Mouse (Mus musculus) common myeloid progenitor, adult 5-6 weeks (primary cell): Measurements from ENCODE around the gene Ldha. TPM values are rescaled to one million over a fixed set of nuclear protein-coding genes. Genes with fewer than 3 reads are reported as not detected.
"Not testable (repeated sequence)": the region's sequence is repeated elsewhere in the genome, so short reads cannot be mapped to it uniquely, and the experiment has no call there.

Experiments used
- ATAC-seq: replicated peaks from 2 replicates; pipeline ENCODE4 v1.8.0; 2016; ENCODE audit warnings: low read depth, mild to moderate bottlenecking, moderate TSS enrichment, inconsistent platforms; ENCODE audit not compliant: poor library complexity, severe bottlenecking
- total RNA-seq: library from RNA; stranded (forward); fragments of 200-1000, 187-1606 nt; gene quantifications from 2 replicates; pipeline ENCODE4 v1.2.3, GENCODE M21; 2017

Ldha gene
- 434 and 497 TPM in 2 replicates for total RNA-seq

DNA sequence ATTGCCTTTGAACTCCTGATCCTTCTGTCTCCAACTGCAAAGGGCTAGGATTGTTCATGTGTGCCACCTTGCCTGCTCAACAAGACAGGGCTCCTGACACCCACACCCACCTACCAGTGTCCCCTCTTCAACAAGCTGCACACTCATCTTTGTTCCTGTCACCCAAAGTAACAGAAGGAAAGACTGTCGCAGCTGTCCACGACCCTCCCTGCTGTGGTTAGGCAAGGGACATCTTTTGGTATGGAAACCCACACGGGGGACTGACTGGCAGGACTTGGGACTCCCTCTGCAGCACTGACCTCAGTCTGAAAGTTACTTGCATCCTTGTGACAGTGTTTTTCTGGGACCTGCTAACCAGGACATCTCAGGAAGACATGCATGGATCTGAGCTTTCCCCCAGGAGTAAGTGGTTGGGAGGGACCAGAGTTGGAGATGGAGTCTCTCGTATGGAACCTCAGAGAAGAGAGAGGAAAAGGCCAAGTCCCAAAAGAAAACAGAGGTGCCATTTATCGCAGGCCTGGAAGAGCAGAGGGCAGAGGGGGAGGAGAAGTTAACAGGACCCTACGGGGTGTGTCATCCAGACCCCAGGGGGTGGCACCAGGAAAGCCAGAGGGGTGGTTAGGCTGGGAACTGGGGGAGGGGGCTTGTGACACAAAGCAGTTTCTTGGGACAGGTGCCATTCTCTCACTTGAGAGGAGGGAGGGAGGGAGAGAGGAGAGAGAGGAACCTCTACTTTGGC, at the start of gene Ldha:
TSS of gene Ldha (plus strand) at position 689 of the 739 bp plus-strand sequence.
- no peak for ATAC-seq

DNA sequence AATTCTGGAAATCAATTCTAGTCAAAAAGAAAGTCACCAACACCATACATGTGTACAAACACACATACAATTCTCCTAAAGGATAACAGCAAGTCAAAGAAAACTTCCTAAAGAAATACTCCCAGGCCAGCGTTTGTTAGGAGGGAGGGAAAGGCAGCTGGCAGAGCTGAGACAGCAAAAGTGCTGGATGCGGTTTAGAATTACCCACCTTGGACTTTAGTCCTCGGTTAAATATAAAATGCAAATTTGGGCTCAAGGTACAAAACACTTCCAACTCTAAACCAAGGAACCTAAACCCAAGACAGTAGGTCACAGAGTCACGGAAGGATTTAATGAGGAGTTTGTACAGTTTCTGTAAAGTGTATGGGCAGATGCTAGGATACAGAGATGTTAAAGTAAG, 47.4 kb upstream of the Ldha start:
- ATAC-seq = no peak

DNA sequence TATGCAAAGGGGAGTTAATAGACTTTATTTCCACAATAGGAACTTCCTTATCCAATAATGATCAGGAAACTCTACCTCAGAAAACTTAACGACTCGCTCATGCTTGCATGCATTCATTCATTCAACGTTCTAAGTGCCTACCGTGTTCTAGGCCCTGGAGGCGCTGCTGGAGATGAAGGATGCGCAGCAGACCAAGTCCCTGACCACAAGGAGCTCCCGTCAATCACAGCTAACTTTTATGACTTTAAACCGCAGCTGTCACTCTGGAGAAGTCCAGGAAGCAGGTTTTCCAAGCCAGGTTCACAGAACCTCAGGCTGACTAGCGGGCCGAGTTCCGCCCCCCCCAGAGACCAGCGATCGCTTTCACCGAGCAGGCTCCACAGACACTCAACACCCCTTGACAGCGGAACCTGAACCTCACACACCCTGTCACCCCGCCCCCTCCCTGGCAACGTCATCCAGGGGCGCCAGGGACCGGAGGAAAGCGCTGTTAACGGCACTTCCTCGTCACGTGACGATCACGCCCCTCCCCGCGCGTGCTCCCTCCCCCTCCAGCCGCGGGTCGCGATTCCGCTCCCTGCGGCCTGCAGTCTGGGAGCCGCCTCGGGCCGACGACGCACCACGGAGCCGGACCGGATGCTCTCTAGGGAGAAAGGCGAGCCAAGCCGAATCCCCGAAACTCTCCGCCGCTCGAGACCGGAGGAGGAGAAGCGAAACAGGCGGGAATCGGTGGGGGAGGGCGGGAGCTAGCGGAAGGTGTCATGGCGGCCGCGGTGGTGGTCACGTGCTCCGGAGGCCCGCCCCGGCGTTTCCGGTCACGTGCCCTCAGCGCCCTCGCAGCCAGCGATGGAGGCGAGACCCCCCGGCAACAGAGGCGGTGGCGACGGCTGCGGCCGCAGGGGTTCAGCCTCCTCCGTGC, 45.7 kb upstream of the Ldha start, which contains the start of the genes Hps5 and Gtf2h1:
TSS of gene Hps5 (minus strand) at position 778 of the 919 bp plus-strand sequence.
TSS of gene Gtf2h1 (plus strand) at position 817 of the 919 bp plus-strand sequence.
- ATAC-seq = peak; percentile 96

DNA sequence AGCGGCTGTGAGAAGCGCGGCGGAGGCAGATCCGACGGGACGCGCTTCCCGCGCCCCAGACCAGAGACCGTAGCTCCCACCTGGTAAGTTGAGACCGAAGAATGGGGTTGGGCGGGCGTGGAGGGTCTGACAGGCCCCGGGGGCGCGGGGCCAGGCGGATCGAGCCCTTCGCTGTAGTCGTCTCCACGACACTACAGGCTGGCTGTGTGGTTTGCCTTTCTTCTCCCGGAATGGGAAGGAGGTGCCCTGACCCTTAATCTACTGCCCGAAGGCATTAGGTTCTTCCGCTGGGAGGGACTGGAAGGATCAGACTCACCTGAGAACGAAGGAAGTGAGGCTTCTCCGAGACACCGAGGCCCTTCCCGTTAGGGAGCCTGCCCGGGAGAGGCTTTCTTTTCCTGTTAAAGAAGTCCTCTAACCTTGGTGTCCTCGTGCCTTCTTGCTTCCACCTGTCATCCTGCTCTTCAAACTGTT, 45.0 kb upstream of the Ldha start:
- no peak for ATAC-seq

DNA sequence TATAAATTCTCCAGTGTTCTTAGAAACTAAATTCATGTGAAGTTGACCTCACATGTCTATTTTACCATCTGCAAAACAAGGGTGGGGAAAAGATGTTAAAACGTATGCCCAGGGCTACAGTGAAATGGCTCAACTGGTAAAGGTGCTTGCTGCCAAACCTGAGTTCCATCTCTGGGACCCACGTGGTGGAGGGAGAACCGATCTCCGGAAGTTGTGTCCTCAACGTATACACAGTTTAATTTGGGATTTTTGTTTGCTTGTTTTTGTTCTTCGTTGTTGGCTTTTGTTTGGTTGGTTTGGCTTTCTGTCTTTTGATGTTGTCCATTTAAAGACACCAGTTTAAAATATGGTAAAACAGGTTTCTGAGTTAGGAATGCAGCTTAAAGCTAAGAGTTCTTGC, 44.5 kb upstream of the Ldha start:
- no peak for ATAC-seq

DNA sequence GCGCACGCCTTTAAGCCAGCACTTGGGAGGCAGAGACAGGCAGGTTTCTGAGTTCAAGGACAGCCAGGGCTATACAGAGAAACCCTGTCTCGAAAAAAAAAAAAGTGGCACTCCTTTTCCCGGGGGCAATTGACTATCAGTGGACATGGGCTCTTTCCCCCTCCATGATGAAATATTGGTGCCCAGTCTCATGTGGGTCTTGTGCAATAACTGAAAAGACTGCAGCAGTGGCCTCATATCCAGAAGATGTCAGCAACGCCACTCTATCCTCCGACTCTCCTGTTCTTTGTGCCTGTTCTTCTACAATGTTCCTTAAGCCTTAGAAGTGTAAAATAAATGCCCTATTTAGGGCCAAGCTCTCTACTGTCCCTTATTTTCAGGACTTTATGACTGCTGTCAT, 30.9 kb upstream of the Ldha start:
- ATAC-seq = no peak

DNA sequence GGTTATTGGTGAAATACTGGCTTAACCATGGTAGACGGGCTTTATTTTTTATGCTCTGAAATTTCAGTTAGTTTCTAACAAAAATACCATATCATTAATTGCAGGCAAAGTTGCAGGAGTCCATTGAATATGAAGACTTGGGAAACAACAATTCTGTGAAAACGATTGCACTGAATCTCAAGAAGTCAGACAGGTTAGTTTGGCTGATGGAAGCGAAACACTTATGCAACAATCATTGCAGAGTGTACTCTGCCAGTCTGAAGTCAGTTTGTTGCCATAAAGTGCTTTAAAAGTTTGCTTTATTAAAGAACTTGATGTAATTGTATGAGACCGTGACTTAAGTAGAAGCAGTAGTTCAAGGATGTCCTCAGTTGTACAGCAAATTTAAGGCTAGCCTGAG, 27.3 kb upstream of the Ldha start:
- ATAC-seq = no peak

DNA sequence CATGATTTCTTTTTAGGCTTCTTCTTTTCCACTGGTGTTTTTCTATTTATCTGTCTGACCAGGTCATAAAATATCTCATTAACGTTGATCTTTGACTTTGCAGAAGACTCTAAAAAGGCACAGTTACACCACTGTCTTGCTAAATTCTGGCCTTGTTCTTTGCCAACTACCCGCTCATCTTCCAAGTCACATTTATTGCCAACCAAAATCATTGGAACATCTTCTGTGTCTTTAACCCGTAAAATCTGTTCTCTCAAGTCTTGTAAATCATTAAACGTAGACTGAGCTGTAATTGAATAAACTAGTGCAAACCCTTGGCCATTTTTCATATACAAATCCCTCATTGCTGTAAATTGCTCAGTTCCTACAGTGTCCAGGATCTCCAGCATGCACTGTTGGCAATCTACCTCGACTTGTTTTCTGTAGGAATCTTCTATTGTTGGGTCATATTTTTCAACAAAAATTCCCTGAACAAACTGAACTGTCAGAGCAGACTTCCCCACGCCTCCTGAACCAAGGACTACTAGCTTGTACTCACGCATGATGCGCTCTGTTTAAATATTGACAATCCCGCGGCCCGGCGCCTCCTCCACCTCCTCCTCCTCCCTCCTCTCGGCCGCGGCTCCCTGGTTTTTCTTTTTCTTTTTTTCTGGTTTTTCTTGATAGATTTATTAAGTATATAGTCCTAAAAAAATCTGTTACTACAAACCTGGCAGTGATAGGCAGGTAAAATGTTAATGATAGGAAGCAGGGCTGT, 20.2 kb upstream of the Ldha start:
- ATAC-seq = not testable (repeated sequence)

DNA sequence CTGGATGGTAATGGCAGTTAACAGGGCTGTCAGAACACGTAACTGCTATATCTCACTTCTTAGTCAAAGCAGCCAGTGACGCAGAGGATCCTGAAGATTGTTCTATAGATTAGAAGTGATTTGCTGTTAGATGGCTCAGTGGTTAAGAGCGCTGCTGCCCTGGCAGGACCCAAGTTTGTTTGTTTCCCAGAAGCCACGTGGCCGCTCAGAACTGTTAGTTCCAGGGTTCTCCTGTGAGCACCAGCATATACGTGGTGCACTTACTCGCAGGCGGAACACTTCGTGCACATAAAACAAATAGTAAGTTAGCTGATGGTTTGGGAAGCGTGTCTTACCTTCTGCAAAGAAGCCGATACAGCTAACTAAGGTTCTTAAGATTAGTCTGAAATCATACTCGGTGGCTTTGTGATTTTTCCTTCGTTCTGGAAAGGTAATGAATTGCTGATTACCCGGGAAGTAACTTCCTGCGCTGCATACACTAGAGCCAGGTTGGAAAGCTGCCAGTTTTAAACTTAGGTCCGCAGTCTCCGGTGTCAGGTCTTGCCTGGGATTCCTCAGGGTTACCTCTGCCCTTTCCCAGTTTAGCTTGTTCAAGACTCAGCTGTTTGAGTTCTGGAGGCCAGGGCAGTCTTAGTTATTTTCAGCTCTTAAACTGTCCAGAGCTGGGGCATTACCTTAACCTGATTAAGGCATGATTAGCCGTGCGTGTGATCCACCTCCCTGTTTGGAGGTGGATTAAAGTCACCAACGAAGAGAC, 14.1 kb upstream of the Ldha start:
- ATAC-seq = no peak

DNA sequence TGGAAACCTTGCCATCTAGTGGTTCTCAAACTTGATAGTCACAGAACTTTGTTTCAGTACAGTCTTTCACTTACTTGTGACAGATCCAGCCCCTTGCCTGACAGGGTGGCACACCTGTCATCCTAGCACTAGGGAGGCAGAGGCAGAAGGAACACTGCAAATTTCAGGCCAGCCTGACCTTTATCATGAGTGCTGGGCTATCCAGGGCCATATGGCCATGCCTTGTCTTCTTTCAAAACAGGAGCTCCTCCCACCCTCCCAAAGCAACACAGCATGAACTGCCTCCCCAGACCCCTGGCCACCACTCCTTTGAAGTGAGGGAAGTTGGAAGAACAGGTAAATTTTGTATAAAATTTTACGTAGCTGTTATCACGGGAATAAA, 13.5 kb upstream of the Ldha start:
- ATAC-seq = no peak

DNA sequence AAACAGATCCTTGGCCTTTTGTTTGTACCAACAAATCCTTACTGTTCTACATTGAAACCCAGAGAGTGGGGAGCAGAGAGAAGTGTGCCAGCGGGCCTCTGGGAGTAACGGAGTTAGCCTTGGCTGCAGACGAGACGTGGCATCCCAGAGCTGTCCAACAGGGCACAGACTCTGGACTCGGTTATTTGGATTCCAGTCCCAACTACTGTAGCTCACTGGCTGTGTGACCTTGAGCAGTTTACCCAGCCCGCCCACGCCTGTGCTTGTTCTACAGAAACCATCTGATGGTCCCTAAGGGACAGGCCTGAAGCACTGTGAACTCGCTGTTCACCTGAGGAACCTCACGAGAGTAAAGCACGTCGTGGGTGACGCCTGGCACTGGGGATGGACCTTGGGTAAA, 11.4 kb upstream of the Ldha start:
- no peak for ATAC-seq

DNA sequence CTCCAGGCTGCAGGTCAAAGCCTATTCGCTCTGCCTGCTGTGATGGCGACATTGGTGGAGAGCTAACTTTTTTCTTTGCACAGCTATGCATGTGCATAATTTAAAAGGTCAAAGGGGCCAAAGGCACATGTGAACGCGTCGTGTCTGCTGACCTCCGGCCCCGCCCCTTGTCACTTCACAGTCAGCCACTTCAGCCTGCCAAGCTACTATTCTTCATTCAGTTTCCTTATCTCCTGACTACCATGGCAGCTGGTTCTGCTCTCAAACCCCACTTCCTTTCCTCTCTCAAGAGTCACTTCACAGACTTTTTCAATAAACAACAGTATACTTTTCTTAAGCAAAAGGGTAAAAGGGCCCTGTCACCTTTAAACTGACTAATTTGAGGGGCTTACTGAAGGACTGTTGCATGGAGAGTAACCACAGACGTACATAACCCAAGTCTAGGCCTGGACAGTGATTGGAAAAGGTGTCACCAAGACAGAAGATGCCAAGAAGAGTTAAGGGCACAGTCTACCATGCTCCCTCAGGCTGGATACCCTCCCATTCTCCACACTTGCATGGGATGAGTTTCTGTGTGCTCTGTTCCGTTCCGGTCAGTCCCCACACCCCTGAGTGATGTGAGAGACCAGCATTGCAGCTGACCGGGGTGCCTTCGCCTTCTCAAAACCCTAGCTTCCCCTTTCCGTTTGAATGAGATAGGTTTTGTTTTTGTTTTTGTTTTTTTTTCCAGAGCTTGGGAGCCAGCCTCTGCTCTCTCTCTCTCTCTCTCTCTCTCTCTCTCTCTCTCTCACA, 10.3 kb upstream of the Ldha start:
- ATAC-seq = peak; percentile 70

DNA sequence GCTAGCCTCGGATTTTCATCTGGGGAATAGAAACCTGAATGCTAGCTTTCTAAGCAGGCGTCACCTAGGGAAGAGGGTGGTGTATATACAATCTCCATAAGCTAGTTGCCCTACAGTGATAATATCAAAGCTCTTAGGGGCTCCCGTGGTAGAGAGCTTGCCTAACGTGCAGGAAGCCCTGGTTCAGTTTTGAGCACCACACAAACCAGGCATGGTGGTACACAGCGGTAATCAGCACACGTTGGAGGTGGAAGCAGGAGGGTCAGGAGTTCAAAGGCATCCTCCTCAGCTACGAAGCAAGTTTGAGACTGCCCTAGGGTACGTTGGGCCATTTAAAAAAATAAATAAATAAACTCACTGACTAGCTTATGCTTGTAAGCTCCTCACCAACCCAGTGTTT, 9.6 kb upstream of the Ldha start:
- ATAC-seq = no peak

DNA sequence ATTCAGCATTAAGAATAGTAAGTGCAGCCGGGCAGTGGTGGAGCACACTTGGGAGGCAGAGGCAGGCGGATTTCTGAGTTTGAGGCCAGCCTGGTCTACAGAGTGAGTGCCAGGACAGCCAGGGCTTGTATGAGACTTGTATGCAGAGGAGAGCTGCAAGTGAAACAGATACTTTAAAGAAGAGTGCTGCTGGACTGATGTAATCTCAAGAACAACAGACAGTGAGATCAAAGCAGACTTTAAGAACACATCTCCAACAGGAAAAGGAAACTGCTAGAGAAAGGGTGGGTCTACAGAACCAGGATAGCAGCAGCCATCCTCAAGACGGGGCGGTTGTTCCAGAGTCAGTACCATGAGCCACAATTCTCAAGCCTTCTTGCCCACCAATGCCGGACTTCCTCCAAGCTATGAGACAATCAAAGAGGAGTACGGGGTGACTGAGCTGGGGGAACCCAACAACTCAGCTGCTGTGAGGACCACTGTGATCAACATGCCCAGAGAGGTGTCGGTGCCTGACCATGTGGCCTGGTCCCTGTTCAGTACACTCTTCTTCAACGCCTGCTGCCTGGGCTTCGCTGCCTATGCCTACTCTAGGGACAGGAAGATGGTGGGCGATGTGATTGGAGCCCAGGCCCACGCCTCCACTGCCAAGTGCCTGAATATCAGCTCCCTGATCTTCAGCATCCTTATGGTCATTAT, 9.0 kb upstream of the Ldha start:
- not testable (repeated sequence) for ATAC-seq

DNA sequence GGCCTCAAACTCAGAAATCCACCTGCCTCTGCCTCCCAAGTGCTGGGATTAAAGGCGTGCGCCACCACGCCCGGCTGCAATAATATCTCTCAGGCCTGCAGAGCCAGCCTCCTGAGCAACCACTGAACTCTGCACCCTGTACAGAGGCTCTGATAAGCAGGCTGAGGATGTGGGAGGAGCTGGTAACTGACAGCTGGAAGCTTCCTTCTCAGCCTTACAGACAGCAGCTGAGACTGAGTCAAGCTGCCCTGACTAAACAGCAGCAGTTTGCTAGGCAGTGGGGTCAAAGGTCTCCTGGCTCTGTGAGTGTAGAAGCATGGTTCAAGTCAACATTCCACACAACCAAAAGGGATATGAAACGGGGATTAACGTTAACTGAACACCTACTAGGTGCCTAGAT, 8.0 kb upstream of the Ldha start:
- peak; percentile 82 for ATAC-seq

DNA sequence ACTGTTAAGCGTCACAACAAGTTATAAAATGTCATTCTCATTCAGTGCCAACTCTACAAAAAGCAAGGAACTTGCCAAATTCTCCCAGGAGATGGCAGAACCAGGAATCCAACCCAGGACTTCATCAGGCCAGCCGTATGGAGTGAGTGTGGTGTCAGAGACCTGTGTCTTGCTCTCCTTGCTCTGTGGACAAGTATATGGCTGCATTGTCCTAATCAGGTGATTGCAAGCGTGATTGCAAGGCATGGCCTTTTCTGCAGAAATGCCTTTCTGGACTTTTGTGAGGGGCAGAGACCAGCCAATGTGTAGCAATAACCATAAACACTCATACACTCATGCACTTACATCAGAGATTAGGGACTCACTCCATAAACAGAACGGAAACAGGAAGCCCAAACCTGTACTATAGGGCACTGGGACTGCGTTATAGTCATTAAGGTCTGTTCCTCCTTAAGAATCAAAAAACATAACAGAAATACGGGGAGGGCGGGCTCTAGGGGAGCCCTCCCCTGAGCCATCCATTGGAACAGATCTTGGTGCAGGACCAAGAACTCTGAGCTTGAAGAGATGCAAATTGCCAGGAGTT, 7.5 kb upstream of the Ldha start:
- 0 out of 2 replicates have a peak, but pooled peaks have one; percentile 13 for ATAC-seq

DNA sequence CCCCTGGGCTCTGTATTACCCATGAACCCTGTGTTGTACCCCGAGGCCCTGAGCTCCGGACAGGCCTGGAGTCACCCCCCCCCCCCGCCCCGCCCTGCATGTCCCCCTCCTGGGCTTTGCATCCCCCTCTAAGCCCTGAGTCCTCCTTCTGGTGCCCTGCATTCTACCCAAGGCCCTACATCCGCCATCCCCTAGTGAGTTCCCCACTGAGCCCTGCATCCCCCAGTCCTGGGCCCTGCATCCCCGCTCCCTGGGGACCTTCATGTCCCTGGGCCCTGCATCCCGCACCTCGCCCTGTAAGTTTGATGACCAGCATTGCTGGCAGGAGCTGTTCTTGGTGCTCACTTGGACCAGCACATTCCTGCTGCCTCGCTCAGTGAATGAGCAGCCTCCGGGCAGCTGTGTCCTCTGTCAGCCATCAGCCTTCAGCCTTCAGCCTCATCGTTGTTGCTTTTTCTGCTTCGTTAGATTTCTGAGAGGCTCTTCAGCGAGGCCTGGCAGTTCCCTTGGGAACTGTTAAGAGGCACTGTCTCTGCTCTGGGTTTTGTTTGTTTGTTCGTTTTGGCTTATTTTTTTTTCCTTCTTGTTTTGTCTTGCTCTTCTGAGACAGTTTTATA, 6.2 kb upstream of the Ldha start:
- no peak for ATAC-seq
